Mouse (Mus musculus) liver, embryonic 14.5 days (tissue): ENCODE results near the gene Kxd1.

ENCODE experiments used
- CTCF ChIP-seq: IDR thresholded peaks from 2 replicates; pipeline ENCODE4 v1.5.1; 2016; ENCODE audit warnings: antibody characterized with exemption, low read depth, control low read depth
- EP300 ChIP-seq: IDR thresholded peaks from 2 replicates; pipeline ENCODE4 v1.6.1; 2016; ENCODE audit warnings: antibody characterized with exemption, low read depth

GRCm38 (mm10) chr8:70560096-70560495 is 32.3 kb upstream of the Kxd1 start:
- TF ChIP-seq CTCF (peak; percentile 68), EP300 (no peak)
